Mouse (Mus musculus): ENCODE measurements at regions not wholly inside any gene's neighbourhood (a gene's known extent, or its start where the extent isn't known, plus 50 kb on each side); places are given as distances from the start of the nearest gene placed in this dataset.

DNA sequence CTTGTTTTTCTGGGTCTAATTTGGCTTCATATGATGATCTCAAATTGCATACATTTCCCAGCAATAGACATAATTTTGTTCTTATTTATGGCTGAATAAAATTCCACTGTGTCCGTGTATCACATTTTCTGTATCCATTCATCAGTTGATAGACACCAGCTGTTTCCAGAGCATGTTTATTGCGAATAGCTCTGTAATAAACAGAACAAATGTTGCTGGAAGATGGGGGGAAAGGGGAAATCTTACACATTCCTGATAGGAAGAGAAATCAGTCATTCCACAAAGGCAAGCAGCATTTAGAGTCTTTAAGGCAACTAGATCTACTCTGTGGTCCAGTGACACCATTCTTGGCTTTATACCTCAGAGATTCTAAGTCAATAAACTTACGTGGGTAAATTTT, 311.3 kb upstream of the Dph6 start:
- TF ChIP-seq CTCF (IDR thresholded peaks at IDR 0.05): no peak
- no peak for TF ChIP-seq POLR2A (IDR thresholded peaks at IDR 0.05; ENCODE audit: insufficient read depth, low read depth, low read length)
- no peak for TF ChIP-seq EP300 (IDR thresholded peaks at IDR 0.05; ENCODE audit: insufficient read depth, low read depth, low read length)

Measured in heart, adult 2 months (tissue).